Mouse (Mus musculus) bone marrow, adult 2 months (tissue): ENCODE data around the gene Adgrl1.

Experiments used
- CTCF ChIP-seq: fragments of 200-500 bp; IDR thresholded peaks from 2 replicates; pipeline ENCODE4 v1.5.1; 2011; ENCODE audit warnings: low read length, control low read depth; ENCODE audit not compliant: control insufficient read depth, insufficient read depth
- POLR2A ChIP-seq: fragments of 200-500 bp; IDR thresholded peaks from 2 replicates; pipeline ENCODE4 v1.6.1; 2011; ENCODE audit warnings: low read depth, mild to moderate bottlenecking, control low read depth, low read length, borderline replicate concordance; ENCODE audit not compliant: control insufficient read depth

DNA sequence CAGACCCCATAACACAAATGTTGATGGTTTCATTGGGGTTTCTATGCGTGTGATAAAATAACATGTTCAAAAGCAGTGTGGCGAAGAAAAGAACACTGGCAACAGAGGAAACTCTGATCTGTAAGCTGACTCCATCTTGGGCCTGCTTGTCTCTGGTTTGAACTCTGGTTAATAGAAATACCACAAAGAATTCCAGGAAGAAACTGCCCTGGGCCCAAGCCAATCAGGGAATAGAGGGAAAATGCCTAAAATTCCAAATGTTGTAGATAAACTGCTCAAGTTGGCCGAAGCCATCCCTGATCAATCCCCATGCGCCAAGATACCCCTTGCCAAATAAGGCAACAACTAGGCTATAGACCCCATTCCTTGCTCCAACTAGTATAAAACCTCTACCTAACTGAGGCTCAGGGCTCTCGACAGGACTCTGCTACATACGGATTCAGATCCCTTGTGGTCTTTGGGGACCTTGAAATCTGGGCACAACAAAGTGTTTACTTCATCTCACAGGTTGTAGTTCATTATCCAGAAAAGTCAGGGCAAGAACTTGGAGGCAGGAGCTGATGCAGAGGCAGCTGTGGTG, 43.3 kb upstream of the Adgrl1 start:
- TF ChIP-seq CTCF, result no peak
- no peak for TF ChIP-seq POLR2A
